Mouse (Mus musculus): Measurements from ENCODE around the gene Armt1.

The Armt1 gene

DNA sequence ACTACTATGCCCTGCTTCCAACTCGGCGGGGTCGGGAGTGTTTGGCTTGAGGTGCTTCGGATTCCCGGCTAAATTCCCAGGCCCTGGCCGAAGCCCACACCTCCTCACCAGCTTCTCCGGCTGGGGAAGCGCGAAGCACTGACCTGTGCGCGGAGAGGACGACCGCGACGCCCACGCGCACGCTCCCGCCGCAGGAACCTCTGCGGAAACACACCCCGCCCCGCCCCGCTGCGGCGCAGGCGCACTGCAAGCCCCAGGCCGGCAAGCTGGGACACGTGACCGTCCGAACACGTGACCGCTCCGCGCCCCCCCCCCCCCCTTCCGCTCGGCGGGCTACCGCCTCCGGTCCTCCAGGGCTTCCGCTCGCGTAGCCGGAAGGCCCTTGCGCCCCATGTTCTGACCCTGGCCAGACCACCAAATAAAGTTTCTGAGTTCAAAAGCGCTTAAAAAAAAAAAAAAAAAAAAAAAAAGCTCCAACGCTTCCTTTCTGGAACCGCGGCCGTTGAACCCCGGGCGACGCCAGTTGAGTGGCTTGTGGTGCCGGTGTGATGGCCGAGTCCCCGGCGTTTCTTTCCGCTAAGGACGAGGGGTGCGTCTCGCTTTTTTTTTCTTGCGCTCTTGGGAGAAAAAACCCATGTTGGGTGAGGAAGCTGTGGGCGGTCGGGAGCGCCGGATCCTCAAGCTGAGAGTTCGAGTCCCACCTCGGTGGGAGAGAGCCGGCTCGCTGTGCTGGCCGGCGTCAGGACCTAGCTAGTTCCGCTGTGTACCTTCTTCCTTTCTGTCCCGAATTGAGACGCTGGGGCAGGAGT lies at the start of gene Armt1, which contains the start of gene Rmnd1:
TSS of gene Armt1 (plus strand) at position 345 of the 809 bp plus-strand sequence.
TSS of gene Rmnd1 (minus strand) at position 266 of the 809 bp plus-strand sequence.
- peak; percentile 88 to 90 for DNase-seq (ENCODE audit: low spot score in 2 of 2)

DNA sequence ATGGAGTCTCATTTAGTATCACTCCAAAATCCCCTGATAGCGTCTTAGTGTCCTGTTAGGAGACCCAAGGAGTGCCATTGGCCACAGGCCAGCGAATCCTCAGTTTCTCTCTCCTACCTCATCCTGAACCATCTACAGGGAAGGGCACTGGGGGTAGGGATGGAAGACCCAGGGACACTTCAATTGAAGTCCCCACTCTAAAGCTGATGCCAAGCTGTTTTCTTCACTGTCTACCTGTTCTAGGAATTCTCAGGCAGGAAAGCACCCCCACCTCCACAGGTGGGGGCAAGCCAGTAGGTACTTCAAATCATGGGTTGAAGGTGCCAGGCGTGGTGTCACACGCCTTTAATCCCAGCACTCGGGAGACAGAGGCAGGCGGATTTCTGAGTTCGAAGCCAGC lies 48.0 kb upstream of the Armt1 start:
- DNase-seq (ENCODE audit: low spot score in 2 of 2): no peak

- DNase-seq (ENCODE audit: low spot score in 2 of 2): peak; percentile 86 to 92
Observed at GRCm38 (mm10) chr10:4386609-4387591, 45.4 kb upstream of the Armt1 start.

DNA sequence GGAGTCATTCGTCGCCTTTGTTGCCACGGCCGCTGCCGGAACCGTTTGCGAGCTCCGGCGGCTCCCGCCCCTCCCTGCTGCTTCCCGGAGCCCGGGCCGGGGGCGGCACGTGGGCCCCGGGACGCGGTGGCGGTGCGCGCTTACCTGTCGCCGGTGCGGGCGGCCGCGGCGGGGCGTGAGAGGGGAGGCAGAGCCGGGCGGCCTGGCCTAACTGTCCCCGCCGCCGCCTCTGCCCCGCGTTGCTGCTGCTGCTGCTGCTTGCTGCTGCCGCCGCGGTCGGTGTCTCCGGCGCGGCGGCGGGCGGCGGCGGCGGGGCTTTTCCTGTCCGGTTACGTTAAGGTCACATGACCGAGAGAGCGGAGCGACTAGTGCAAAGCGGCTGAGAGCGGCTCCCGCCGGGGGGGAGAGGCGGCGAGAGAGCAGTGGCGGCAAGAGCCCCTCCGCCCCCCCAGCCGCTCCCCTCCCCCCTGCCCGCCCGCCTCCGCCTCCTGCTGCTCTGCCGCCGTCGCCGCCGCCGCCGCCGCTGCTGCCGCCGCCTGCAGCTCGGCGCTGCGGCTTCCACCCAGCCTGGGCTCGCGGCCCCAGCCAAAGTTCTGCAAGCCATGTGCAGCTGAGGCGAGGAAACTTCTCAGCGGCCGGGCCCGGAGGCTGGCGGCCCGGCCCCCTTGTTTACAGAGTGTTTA lies 44.4 kb upstream of the Armt1 start, which contains the start of gene Zbtb2:
TSS of gene Zbtb2 (minus strand) at position 408 of the 683 bp plus-strand sequence.
- DNase-seq (ENCODE audit: low spot score in 2 of 2): peak in 1 of 2 experiments; percentile 67

DNA sequence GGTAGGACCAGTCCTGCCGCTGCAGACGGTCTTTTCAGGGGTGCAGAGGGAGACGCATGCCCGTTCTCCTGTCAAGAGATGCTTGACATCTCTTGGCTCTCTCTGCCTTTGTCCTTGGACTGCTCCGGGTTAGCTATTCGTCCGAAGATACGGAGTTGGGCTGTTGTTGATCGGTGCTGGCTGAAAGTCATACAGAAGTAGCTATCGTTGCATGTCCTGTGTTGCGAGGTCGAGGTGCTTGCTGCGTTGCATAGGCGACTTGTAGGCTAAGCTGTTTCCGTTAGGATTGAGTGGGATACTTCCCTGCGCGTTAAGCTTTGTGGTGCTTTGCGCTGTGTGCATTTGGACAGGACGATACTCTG lies 43.9 kb upstream of the Armt1 start:
- no peak for DNase-seq (ENCODE audit: low spot score in 2 of 2)

GRCm38 (mm10) chr10:4389036-4389435 lies 43.2 kb upstream of the Armt1 start:
- no peak for DNase-seq (ENCODE audit: low spot score in 2 of 2)

GRCm38 (mm10) chr10:4389461-4390112 lies 42.7 kb upstream of the Armt1 start:
- no peak for DNase-seq (ENCODE audit: low spot score in 2 of 2)

DNA sequence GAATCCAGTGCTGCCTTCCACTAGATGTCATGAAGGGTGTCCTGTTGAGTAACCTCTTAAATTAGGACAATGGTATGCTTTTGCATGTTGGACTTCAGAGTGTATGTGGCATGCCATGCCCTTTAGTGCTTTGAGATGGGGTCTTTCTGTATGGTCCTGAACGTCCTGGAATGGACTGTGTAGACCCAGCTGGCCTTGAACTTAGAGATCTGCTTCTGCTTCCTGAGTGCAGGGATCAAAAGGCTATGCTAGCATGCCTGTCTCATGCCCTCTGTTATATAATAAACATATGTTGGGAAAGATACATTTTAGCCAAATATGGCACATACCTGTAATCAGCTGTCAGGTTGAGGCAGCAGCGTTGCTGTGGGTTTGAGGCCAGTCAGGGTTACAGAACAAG lies 41.7 kb upstream of the Armt1 start:
- DNase-seq (ENCODE audit: low spot score in 2 of 2): no peak

DNA sequence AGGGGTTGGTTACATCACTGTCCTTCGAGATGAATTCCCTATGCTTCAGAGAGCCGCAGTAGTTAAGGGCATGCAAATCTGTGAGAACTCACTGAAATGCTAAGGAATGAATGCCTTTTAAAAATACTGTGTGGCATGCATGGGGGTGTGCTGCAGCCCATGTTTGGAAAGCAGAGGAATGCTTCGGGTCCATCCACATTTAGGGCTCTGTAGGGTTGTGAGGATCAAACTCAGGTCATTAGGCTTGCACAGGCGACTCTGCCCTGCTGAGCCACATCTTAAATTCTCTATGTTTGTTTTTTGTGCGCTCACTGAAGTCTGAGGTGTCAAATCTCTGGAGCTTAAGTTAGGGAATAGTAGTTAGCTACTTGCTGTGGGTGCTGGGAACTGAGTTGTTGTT lies 41.2 kb upstream of the Armt1 start:
- no peak for DNase-seq (ENCODE audit: low spot score in 2 of 2)

DNA sequence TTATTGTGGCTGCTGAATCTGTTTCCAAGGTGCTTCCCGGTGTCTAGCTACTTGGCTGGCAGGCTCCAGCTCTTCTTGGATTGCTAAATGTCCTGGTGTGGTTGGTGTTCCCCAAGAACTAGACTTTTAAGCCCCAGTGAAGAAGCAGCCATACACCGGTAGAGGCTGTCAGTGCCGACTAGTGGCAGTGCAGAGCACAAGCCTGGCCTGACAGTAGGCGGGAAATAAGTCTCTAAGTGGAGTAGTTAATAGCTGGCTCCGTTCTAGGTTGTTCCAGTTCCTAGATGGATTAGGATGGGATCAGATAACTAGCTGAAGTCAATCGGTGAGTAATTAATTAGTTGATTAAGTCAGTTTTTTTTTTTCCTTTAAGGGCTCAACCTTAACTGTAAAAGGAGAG lies 40.4 kb upstream of the Armt1 start:
- DNase-seq (ENCODE audit: low spot score in 2 of 2): no peak

- DNase-seq (ENCODE audit: low spot score in 2 of 2): no peak
Observed at GRCm38 (mm10) chr10:4395321-4395720, 36.9 kb upstream of the Armt1 start.

- no peak for DNase-seq (ENCODE audit: low spot score in 2 of 2)
Observed at GRCm38 (mm10) chr10:4398058-4398457, 34.2 kb upstream of the Armt1 start.

GRCm38 (mm10) chr10:4404895-4405491 lies 27.3 kb upstream of the Armt1 start:
- no peak for DNase-seq (ENCODE audit: low spot score in 2 of 2)

DNA sequence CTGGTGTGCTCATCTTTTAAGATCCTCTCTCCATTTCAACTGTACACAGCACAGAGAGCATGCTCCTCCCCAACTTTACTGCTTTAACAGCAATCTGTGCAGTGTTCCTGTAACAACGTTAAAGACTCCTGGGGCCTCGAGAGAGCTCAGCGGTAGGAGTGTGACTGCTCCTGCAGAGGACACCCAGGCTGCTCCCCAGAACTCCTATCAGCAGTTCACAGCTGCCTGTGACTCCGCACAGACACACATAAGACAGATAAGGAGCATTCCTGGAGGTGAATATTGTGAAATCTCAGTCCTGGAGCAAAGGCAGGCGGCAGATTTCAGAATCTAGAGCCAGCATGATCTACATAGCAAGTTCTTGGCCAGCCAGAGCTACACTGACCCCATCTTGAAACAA lies 26.8 kb upstream of the Armt1 start:
- no peak for DNase-seq (ENCODE audit: low spot score in 2 of 2)

DNA sequence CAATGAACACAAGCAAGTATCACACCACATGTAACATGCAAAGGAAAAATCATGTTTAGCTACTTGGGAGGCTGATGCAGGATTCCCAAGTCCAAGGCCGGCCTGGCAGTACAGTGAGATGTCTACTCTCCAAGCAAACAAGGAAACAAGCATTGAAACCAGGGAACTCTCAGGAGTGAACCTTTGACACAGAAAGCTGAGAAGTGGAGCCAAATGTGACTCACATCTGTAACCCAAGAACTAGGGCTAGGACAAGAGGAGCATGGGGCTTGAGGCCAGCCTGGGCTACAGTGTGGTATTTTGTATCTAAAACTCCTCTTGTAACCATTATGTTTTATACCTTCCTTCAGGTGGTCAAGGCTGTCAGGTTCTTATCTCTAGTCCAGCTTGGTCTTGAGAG lies 25.1 kb upstream of the Armt1 start:
- no peak for DNase-seq (ENCODE audit: low spot score in 2 of 2)

- no peak for DNase-seq (ENCODE audit: low spot score in 2 of 2)
Observed at GRCm38 (mm10) chr10:4425245-4425644, 7.0 kb upstream of the Armt1 start.

DNA sequence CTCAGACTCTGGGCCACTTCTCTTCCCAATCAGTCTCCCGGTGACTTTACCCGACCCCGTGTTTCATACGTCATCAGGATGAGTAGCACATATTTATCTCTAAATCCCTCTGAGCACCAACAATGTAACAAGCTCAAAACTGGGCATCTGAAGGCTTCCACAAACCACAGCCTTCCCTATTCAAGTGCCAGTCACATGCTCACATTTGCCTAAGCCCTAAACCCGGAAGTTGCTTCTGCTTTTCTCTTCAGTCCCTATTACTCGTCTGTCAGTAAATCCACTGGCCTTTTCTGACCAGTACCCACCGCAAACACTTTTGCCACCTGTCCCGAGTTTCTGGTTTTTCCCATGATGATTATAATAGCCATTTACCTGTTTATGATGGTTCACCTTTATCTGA lies 1.9 kb upstream of the Armt1 start:
- no peak for DNase-seq (ENCODE audit: low spot score in 2 of 2)

- DNase-seq (ENCODE audit: low spot score in 2 of 2): peak in 1 of 2 experiments; percentile 19
Observed at GRCm38 (mm10) chr10:4430826-4431225, 1.4 kb upstream of the Armt1 start.

GRCm38 (mm10) chr10:4431746-4432122 lies 533 bp upstream of the Armt1 start:
- no peak for DNase-seq (ENCODE audit: low spot score in 2 of 2)

DNA sequence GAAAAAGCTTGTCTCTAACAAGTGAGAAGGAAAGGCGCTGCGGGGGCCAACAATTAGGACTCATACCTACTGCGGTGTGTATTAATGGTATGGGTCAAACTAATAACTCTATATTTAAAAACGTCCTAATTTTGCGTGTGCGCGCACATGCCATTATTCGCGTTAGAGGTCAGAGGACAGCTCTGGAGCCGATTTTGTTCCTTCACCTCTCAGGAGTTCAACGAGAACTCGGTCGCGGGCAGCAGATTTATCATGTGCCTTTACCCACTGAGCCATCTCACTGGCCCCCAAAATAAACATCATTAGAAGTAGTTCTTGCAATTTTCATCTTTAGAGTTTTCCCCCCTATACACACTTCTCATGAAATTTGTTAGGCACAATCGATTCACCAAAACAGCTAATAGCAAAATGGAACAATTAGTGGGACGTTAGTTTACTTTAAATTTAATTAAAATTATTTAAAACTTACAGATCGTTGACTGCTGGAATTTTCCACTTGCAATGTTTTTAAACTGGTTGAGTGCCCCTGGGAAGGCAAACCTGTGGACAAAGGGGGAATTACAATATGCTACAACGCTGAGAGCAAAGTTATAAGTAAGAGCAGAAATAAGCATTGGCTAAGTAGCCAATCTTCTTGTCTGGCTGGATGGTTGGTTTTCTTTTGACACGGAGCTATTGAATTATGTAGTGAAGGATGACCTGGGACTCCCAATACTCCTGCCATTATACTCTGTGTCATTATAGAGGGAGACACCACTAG lies 909 bp downstream of the Armt1 start:
- DNase-seq (ENCODE audit: low spot score in 2 of 2): no peak
